ENCODE assay signal across 16 mouse cellular contexts in genomic region chr14:40740541-40740940, GRCm38 (mm10).
"Had no signal": no experiment of that assay in that cellular context is flagged by ENCODE, and none has a peak within 500 bp of the region (broad histone marks: within the 10 kb centered on the region; RNA-seq: fewer than 3 reads in every experiment).

No protein-coding gene starts in this region.

- H3K4me2 ChIP-seq: neural tube, embryonic 13.5 days; neural tube, embryonic 15.5 days; stomach, embryonic 15.5 days had no signal

- H3K36me3 ChIP-seq: neural tube, embryonic 13.5 days; neural tube, embryonic 15.5 days; stomach, embryonic 15.5 days had no signal

- H3K4me1 ChIP-seq: neural tube, embryonic 13.5 days; neural tube, embryonic 15.5 days; stomach, embryonic 15.5 days had no signal

- H3K9ac ChIP-seq: neural tube, embryonic 13.5 days; neural tube, embryonic 15.5 days; stomach, embryonic 15.5 days had no signal

- H3K27ac ChIP-seq: neural tube, embryonic 13.5 days; neural tube, embryonic 15.5 days; stomach, embryonic 15.5 days; stomach, postnatal 0 days had no signal

- H3K4me3 ChIP-seq: neural tube, embryonic 13.5 days; neural tube, embryonic 15.5 days; stomach, embryonic 15.5 days had no signal

- H3K9me3 ChIP-seq: neural tube, embryonic 13.5 days; neural tube, embryonic 15.5 days; stomach, embryonic 15.5 days had no signal

- DNase-seq: retina, postnatal 1 day; right cerebral cortex, adult 18-20 months; right cerebral cortex, postnatal 14 days; right cerebral cortex, postnatal 25 days; right cerebral cortex, postnatal 4 days; spleen, adult 18-20 months; thymus, adult 18-20 months; thymus, adult 2 months; thymus, postnatal 14 days; thymus, postnatal 25 days; thymus, postnatal 36 days; thymus, postnatal 4 days had no signal

- H3K27me3 ChIP-seq: neural tube, embryonic 13.5 days; neural tube, embryonic 15.5 days; stomach, embryonic 15.5 days had no signal
